Mouse (Mus musculus): Measurements from ENCODE around the gene Plp1. TPM values are rescaled to one million over a fixed set of nuclear protein-coding genes. Genes with fewer than 3 reads are reported as not detected.
A peak's percentile ranks its signal among the peaks of the same experiment; 100 is the strongest.

Gene Plp1
- polyA plus RNA-seq (2011; ENCODE audit: insufficient read depth, insufficient read length, low replicate concordance, missing spikeins), result 1.1 and 4.0 TPM in 2 replicates

GRCm38 (mm10) chrX:136822371-136822770, at the start of gene Plp1:
Gene Plp1 (plus strand): TSS chrX:136822671.
- Histone ChIP-seq H3K4me3 (replicated peaks; ENCODE audit: control insufficient read depth, low read depth, low read length) (no peak within 1 kb of the TSS), H3K27ac (ENCODE audit: control insufficient read depth, insufficient read depth, low read depth, low read length, poor library complexity) (no peak within 1 kb of the TSS), H3K4me1 (ENCODE audit: control insufficient read depth, insufficient read depth, low read length) (no peaks in the 10 kb centered on the region)
- TF ChIP-seq CTCF (IDR thresholded peaks at IDR 0.05; ENCODE audit: control insufficient read depth, insufficient read depth, low read length) (no peak), POLR2A (IDR thresholded peaks at IDR 0.05; ENCODE audit: borderline replicate concordance, control insufficient read depth, low read depth, low read length) (no peak)
- WGBS, result 80% methylated on average over 1 of the region's 1 CpGs

GRCm38 (mm10) chrX:136773035-136773434, 49.4 kb upstream of the Plp1 start:
- 62% methylated on average over 1 of the region's 1 CpGs for WGBS
- no peak for TF ChIP-seq POLR2A (IDR thresholded peaks at IDR 0.05; ENCODE audit: borderline replicate concordance, control insufficient read depth, low read depth, low read length)
- no peak for TF ChIP-seq CTCF (IDR thresholded peaks at IDR 0.05; ENCODE audit: control insufficient read depth, insufficient read depth, low read length)
- Histone ChIP-seq H3K4me1 (ENCODE audit: control insufficient read depth, insufficient read depth, low read length) (no peaks in the 10 kb centered on the region), H3K4me3 (replicated peaks; ENCODE audit: control insufficient read depth, low read depth, low read length) (no peak overlapping the region), H3K27ac (ENCODE audit: control insufficient read depth, insufficient read depth, low read depth, low read length, poor library complexity) (no peak overlapping the region)

- Histone ChIP-seq H3K4me3 (replicated peaks; ENCODE audit: control insufficient read depth, low read depth, low read length) (no peak overlapping the region), H3K27ac (ENCODE audit: control insufficient read depth, insufficient read depth, low read depth, low read length, poor library complexity) (no peak overlapping the region), H3K4me1 (ENCODE audit: control insufficient read depth, insufficient read depth, low read length) (no peaks in the 10 kb centered on the region)
- TF ChIP-seq POLR2A (IDR thresholded peaks at IDR 0.05; ENCODE audit: borderline replicate concordance, control insufficient read depth, low read depth, low read length) (no peak), CTCF (IDR thresholded peaks at IDR 0.05; ENCODE audit: control insufficient read depth, insufficient read depth, low read length) (no peak)
- WGBS, result 52% methylated on average over 3 of the region's 3 CpGs
Observed at GRCm38 (mm10) chrX:136778046-136778445, 44.4 kb upstream of the Plp1 start.

- WGBS, result 48% methylated on average over 2 of the region's 2 CpGs
- no peak overlapping the region for H3K27ac ChIP-seq (ENCODE audit: control insufficient read depth, insufficient read depth, low read depth, low read length, poor library complexity)
- TF ChIP-seq CTCF (IDR thresholded peaks at IDR 0.05; ENCODE audit: control insufficient read depth, insufficient read depth, low read length) (no peak), POLR2A (IDR thresholded peaks at IDR 0.05; ENCODE audit: borderline replicate concordance, control insufficient read depth, low read depth, low read length) (no peak)
- H3K4me1 ChIP-seq (ENCODE audit: control insufficient read depth, insufficient read depth, low read length), result no peaks in the 10 kb centered on the region
- H3K4me3 ChIP-seq (replicated peaks; ENCODE audit: control insufficient read depth, low read depth, low read length), result no peak overlapping the region
Observed at GRCm38 (mm10) chrX:136779262-136779661, 43.2 kb upstream of the Plp1 start.

GRCm38 (mm10) chrX:136780041-136780440, 42.4 kb upstream of the Plp1 start, which contains the start of gene Glra4:
Gene Glra4 (minus strand): TSS chrX:136780141.
- Histone ChIP-seq H3K4me3 (replicated peaks; ENCODE audit: control insufficient read depth, low read depth, low read length) (no peak within 1 kb of the TSS), H3K4me1 (ENCODE audit: control insufficient read depth, insufficient read depth, low read length) (no peaks in the 10 kb centered on the region), H3K27ac (ENCODE audit: control insufficient read depth, insufficient read depth, low read depth, low read length, poor library complexity) (no peak within 1 kb of the TSS)
- 64% methylated on average over 3 of the region's 3 CpGs for WGBS
- TF ChIP-seq POLR2A (IDR thresholded peaks at IDR 0.05; ENCODE audit: borderline replicate concordance, control insufficient read depth, low read depth, low read length) (no peak), CTCF (IDR thresholded peaks at IDR 0.05; ENCODE audit: control insufficient read depth, insufficient read depth, low read length) (no peak)

- H3K4me1 ChIP-seq (ENCODE audit: control insufficient read depth, insufficient read depth, low read length), result no peaks in the 10 kb centered on the region
- no peak overlapping the region for H3K4me3 ChIP-seq (replicated peaks; ENCODE audit: control insufficient read depth, low read depth, low read length)
- no peak for TF ChIP-seq POLR2A (IDR thresholded peaks at IDR 0.05; ENCODE audit: borderline replicate concordance, control insufficient read depth, low read depth, low read length)
- WGBS, result 90% methylated on average over 4 of the region's 4 CpGs
- H3K27ac ChIP-seq (ENCODE audit: control insufficient read depth, insufficient read depth, low read depth, low read length, poor library complexity), result no peak overlapping the region
Observed at GRCm38 (mm10) chrX:136789446-136789845, 33.0 kb upstream of the Plp1 start.

- Histone ChIP-seq H3K4me3 (replicated peaks; ENCODE audit: control insufficient read depth, low read depth, low read length) (no peak overlapping the region), H3K27ac (ENCODE audit: control insufficient read depth, insufficient read depth, low read depth, low read length, poor library complexity) (no peak overlapping the region), H3K4me1 (ENCODE audit: control insufficient read depth, insufficient read depth, low read length) (no peaks in the 10 kb centered on the region)
- TF ChIP-seq POLR2A (IDR thresholded peaks at IDR 0.05; ENCODE audit: borderline replicate concordance, control insufficient read depth, low read depth, low read length) (no peak), CTCF (IDR thresholded peaks at IDR 0.05; ENCODE audit: control insufficient read depth, insufficient read depth, low read length) (no peak)
- 66% methylated on average over 2 of the region's 2 CpGs for WGBS
Observed at GRCm38 (mm10) chrX:136797223-136797622, 25.2 kb upstream of the Plp1 start.

- TF ChIP-seq CTCF (IDR thresholded peaks at IDR 0.05; ENCODE audit: control insufficient read depth, insufficient read depth, low read length) (no peak), POLR2A (IDR thresholded peaks at IDR 0.05; ENCODE audit: borderline replicate concordance, control insufficient read depth, low read depth, low read length) (no peak)
- no peak overlapping the region for H3K27ac ChIP-seq (ENCODE audit: control insufficient read depth, insufficient read depth, low read depth, low read length, poor library complexity)
- WGBS, result 82% methylated on average over 6 of the region's 6 CpGs
- no peak overlapping the region for H3K4me3 ChIP-seq (replicated peaks; ENCODE audit: control insufficient read depth, low read depth, low read length)
- no peaks in the 10 kb centered on the region for H3K4me1 ChIP-seq (ENCODE audit: control insufficient read depth, insufficient read depth, low read length)
Observed at GRCm38 (mm10) chrX:136819752-136820151, 2.7 kb upstream of the Plp1 start.

- no peak overlapping the region for H3K4me3 ChIP-seq (replicated peaks; ENCODE audit: control insufficient read depth, low read depth, low read length)
- WGBS, result 13% methylated on average over 1 of the region's 1 CpGs
- no peaks in the 10 kb centered on the region for H3K4me1 ChIP-seq (ENCODE audit: control insufficient read depth, insufficient read depth, low read length)
- no peak overlapping the region for H3K27ac ChIP-seq (ENCODE audit: control insufficient read depth, insufficient read depth, low read depth, low read length, poor library complexity)
- peak; percentile 37; the same call in 1 of the 2 replicates for TF ChIP-seq CTCF (IDR thresholded peaks at IDR 0.05; ENCODE audit: control insufficient read depth, insufficient read depth, low read length)
- TF ChIP-seq POLR2A (IDR thresholded peaks at IDR 0.05; ENCODE audit: borderline replicate concordance, control insufficient read depth, low read depth, low read length), result no peak
Observed at GRCm38 (mm10) chrX:136820250-136820649, 2.2 kb upstream of the Plp1 start.
